Mouse (Mus musculus): ENCODE data around the gene Acsl3. TPM values are rescaled to one million over a fixed set of nuclear protein-coding genes. Genes with fewer than 3 reads are reported as not detected.

The Acsl3 gene
- polyA plus RNA-seq, 1 experiment, result 19.8 TPM

GRCm38 (mm10) chr1:78688149-78688548 is 30.5 kb downstream of the Acsl3 start:
- no peak for TF ChIP-seq MYOG (IDR thresholded peaks at IDR 0.05; ENCODE audit: control insufficient read depth, extremely low read depth, insufficient read length)
- no peak for TF ChIP-seq MAX (IDR thresholded peaks at IDR 0.05)
- TF ChIP-seq USF1 (IDR thresholded peaks at IDR 0.05; ENCODE audit: low read depth), result no peak
- no peak for TF ChIP-seq MYOD1 (IDR thresholded peaks at IDR 0.05; ENCODE audit: control insufficient read depth, insufficient read length, low read depth)
- no peak for TF ChIP-seq FOSL1 (IDR thresholded peaks at IDR 0.05; ENCODE audit: insufficient read depth, low read length, poor library complexity, severe bottlenecking)
- no peak for TF ChIP-seq CEBPB (IDR thresholded peaks at IDR 0.05; ENCODE audit: low read depth)
- no peak for TF ChIP-seq CTCF (IDR thresholded peaks at IDR 0.05; ENCODE audit: control insufficient read depth, insufficient read depth, insufficient read length)
- Histone ChIP-seq H3K79me3 (ENCODE audit: low read depth) (peaks cover 2% of the 10 kb centered on the region), H3K79me2 (ENCODE audit: control insufficient read depth, insufficient read depth) (no peaks in the 10 kb centered on the region), H3ac (ENCODE audit: control insufficient read depth, insufficient read length, low read depth) (no peak overlapping the region), H3K36me3 (ENCODE audit: control insufficient read depth, insufficient read depth) (peaks cover 23% of the 10 kb centered on the region), H3K27me3 (ENCODE audit: control insufficient read depth, insufficient read depth, insufficient read length) (no peaks in the 10 kb centered on the region), H3K4me3 (ENCODE audit: insufficient read depth, poor library complexity, severe bottlenecking) (no peak overlapping the region)

GRCm38 (mm10) chr1:78694503-78695258 is 37.1 kb downstream of the Acsl3 start:
- H3K79me3 ChIP-seq (ENCODE audit: low read depth), result no peaks in the 10 kb centered on the region
- no peak overlapping the region for H3ac ChIP-seq (ENCODE audit: control insufficient read depth, insufficient read length, low read depth)
- peaks cover 63% of the 10 kb centered on the region for H3K36me3 ChIP-seq (ENCODE audit: control insufficient read depth, insufficient read depth)
- no peak overlapping the region for H3K4me3 ChIP-seq (ENCODE audit: insufficient read depth, poor library complexity, severe bottlenecking)
- H3K79me2 ChIP-seq (ENCODE audit: control insufficient read depth, insufficient read depth), result no peaks in the 10 kb centered on the region
- TF ChIP-seq CTCF (IDR thresholded peaks at IDR 0.05; ENCODE audit: control insufficient read depth, insufficient read depth, insufficient read length) (no peak), MAX (IDR thresholded peaks at IDR 0.05) (no peak), USF1 (IDR thresholded peaks at IDR 0.05; ENCODE audit: low read depth) (no peak), MYOD1 (IDR thresholded peaks at IDR 0.05; ENCODE audit: control insufficient read depth, insufficient read length, low read depth) (no peak), MYOG (IDR thresholded peaks at IDR 0.05; ENCODE audit: control insufficient read depth, extremely low read depth, insufficient read length) (no peak), FOSL1 (IDR thresholded peaks at IDR 0.05; ENCODE audit: insufficient read depth, low read length, poor library complexity, severe bottlenecking) (no peak), CEBPB (IDR thresholded peaks at IDR 0.05; ENCODE audit: low read depth) (no peak)
- no peaks in the 10 kb centered on the region for H3K27me3 ChIP-seq (ENCODE audit: control insufficient read depth, insufficient read depth, insufficient read length)

GRCm38 (mm10) chr1:78696305-78696704 is 38.7 kb downstream of the Acsl3 start:
- TF ChIP-seq MYOD1 (IDR thresholded peaks at IDR 0.05; ENCODE audit: control insufficient read depth, insufficient read length, low read depth) (no peak), CTCF (IDR thresholded peaks at IDR 0.05; ENCODE audit: control insufficient read depth, insufficient read depth, insufficient read length) (no peak), MAX (IDR thresholded peaks at IDR 0.05) (no peak), CEBPB (IDR thresholded peaks at IDR 0.05; ENCODE audit: low read depth) (no peak), FOSL1 (IDR thresholded peaks at IDR 0.05; ENCODE audit: insufficient read depth, low read length, poor library complexity, severe bottlenecking) (no peak), MYOG (IDR thresholded peaks at IDR 0.05; ENCODE audit: control insufficient read depth, extremely low read depth, insufficient read length) (no peak), USF1 (IDR thresholded peaks at IDR 0.05; ENCODE audit: low read depth) (no peak)
- Histone ChIP-seq H3K4me3 (ENCODE audit: insufficient read depth, poor library complexity, severe bottlenecking) (no peak overlapping the region), H3K79me3 (ENCODE audit: low read depth) (no peaks in the 10 kb centered on the region), H3ac (ENCODE audit: control insufficient read depth, insufficient read length, low read depth) (no peak overlapping the region), H3K36me3 (ENCODE audit: control insufficient read depth, insufficient read depth) (peaks cover 69% of the 10 kb centered on the region), H3K27me3 (ENCODE audit: control insufficient read depth, insufficient read depth, insufficient read length) (no peaks in the 10 kb centered on the region), H3K79me2 (ENCODE audit: control insufficient read depth, insufficient read depth) (no peaks in the 10 kb centered on the region)

- TF ChIP-seq FOSL1 (IDR thresholded peaks at IDR 0.05; ENCODE audit: insufficient read depth, low read length, poor library complexity, severe bottlenecking), result no peak
- no peak for TF ChIP-seq CTCF (IDR thresholded peaks at IDR 0.05; ENCODE audit: control insufficient read depth, insufficient read depth, insufficient read length)
- TF ChIP-seq MYOD1 (IDR thresholded peaks at IDR 0.05; ENCODE audit: control insufficient read depth, insufficient read length, low read depth), result no peak
- TF ChIP-seq CEBPB (IDR thresholded peaks at IDR 0.05; ENCODE audit: low read depth), result no peak
- no peak for TF ChIP-seq MYOG (IDR thresholded peaks at IDR 0.05; ENCODE audit: control insufficient read depth, extremely low read depth, insufficient read length)
- no peak for TF ChIP-seq USF1 (IDR thresholded peaks at IDR 0.05; ENCODE audit: low read depth)
- no peak for TF ChIP-seq MAX (IDR thresholded peaks at IDR 0.05)
- H3K27me3 ChIP-seq (ENCODE audit: control insufficient read depth, insufficient read depth, insufficient read length), result no peaks in the 10 kb centered on the region
- no peak overlapping the region for H3K4me3 ChIP-seq (ENCODE audit: insufficient read depth, poor library complexity, severe bottlenecking)
- peaks cover 69% of the 10 kb centered on the region for H3K36me3 ChIP-seq (ENCODE audit: control insufficient read depth, insufficient read depth)
- H3ac ChIP-seq (ENCODE audit: control insufficient read depth, insufficient read length, low read depth), result no peak overlapping the region
- no peaks in the 10 kb centered on the region for H3K79me2 ChIP-seq (ENCODE audit: control insufficient read depth, insufficient read depth)
- H3K79me3 ChIP-seq (ENCODE audit: low read depth), result no peaks in the 10 kb centered on the region
Measured at GRCm38 (mm10) chr1:78696903-78697302, 39.3 kb downstream of the Acsl3 start.

GRCm38 (mm10) chr1:78698138-78698537 is 40.5 kb downstream of the Acsl3 start:
- Histone ChIP-seq H3K79me3 (ENCODE audit: low read depth) (no peaks in the 10 kb centered on the region), H3K79me2 (ENCODE audit: control insufficient read depth, insufficient read depth) (no peaks in the 10 kb centered on the region), H3K36me3 (ENCODE audit: control insufficient read depth, insufficient read depth) (peaks cover 64% of the 10 kb centered on the region), H3K27me3 (ENCODE audit: control insufficient read depth, insufficient read depth, insufficient read length) (no peaks in the 10 kb centered on the region), H3ac (ENCODE audit: control insufficient read depth, insufficient read length, low read depth) (no peak overlapping the region), H3K4me3 (ENCODE audit: insufficient read depth, poor library complexity, severe bottlenecking) (no peak overlapping the region)
- TF ChIP-seq MYOG (IDR thresholded peaks at IDR 0.05; ENCODE audit: control insufficient read depth, extremely low read depth, insufficient read length) (no peak), CEBPB (IDR thresholded peaks at IDR 0.05; ENCODE audit: low read depth) (no peak), USF1 (IDR thresholded peaks at IDR 0.05; ENCODE audit: low read depth) (no peak), MAX (IDR thresholded peaks at IDR 0.05) (no peak), CTCF (IDR thresholded peaks at IDR 0.05; ENCODE audit: control insufficient read depth, insufficient read depth, insufficient read length) (no peak), FOSL1 (IDR thresholded peaks at IDR 0.05; ENCODE audit: insufficient read depth, low read length, poor library complexity, severe bottlenecking) (no peak), MYOD1 (IDR thresholded peaks at IDR 0.05; ENCODE audit: control insufficient read depth, insufficient read length, low read depth) (no peak)

Measured in C2C12 (cell line).